Mouse (Mus musculus) liver, adult 2 months (tissue): ENCODE results near the gene Prkar2b. TPM values are rescaled to one million over a fixed set of nuclear protein-coding genes. Genes with fewer than 3 reads are reported as not detected.

Source experiments
- DNase-seq: peaks from one replicate; pipeline ENCODE4 v3.0.0-alpha.2; 2011; ENCODE audit warnings: low read depth, low spot score; ENCODE audit errors: extremely low read depth
- H3K27ac ChIP-seq: fragments of 200-500 bp; replicated peaks from 2 replicates; pipeline ENCODE4 v1.5.1; 2012; ENCODE audit warnings: low read depth, mild to moderate bottlenecking, control low read depth, inconsistent platforms, low read length; ENCODE audit not compliant: insufficient read depth
- H3K27me3 ChIP-seq: fragments of 200-500 bp; 2 replicates; pipeline ENCODE4 v1.6.1; 2012; ENCODE audit warnings: mild to moderate bottlenecking, moderate library complexity, low read length, inconsistent platforms; ENCODE audit not compliant: control insufficient read depth, insufficient read depth
- H3K36me3 ChIP-seq: fragments of 200-500 bp; 2 replicates; pipeline ENCODE4 v1.6.1; 2012; ENCODE audit warnings: low read length, inconsistent platforms; ENCODE audit not compliant: control insufficient read depth, insufficient read depth
- H3K4me1 ChIP-seq: fragments of 200-500 bp; 2 replicates; pipeline ENCODE4 v1.6.1; 2011; ENCODE audit warnings: low read length; ENCODE audit not compliant: control insufficient read depth, insufficient read depth
- H3K4me3 ChIP-seq: fragments of 200-500 bp; 2 replicates; pipeline ENCODE4 v1.5.1; 2011; ENCODE audit warnings: low read depth, mild to moderate bottlenecking, control low read depth, low read length, moderate library complexity; ENCODE audit not compliant: insufficient read depth
- H3K79me2 ChIP-seq: fragments of 200-500 bp; 2 replicates; pipeline ENCODE4 v1.6.1; 2012; ENCODE audit warnings: inconsistent platforms, mild to moderate bottlenecking, low read length, moderate library complexity; ENCODE audit not compliant: control insufficient read depth, insufficient read depth
- H3K9ac ChIP-seq: fragments of 200-500 bp; 2 replicates; pipeline ENCODE4 v1.6.1; 2012; ENCODE audit warnings: low read depth, mild to moderate bottlenecking, control low read depth, inconsistent platforms, low read length
- CTCF ChIP-seq: fragments of 200-500 bp; IDR thresholded peaks from 2 replicates; pipeline ENCODE4 v1.5.1; 2011; ENCODE audit warnings: low read depth, low read length, control low read depth
- POLR2A ChIP-seq: fragments of 200-500 bp; IDR thresholded peaks from 2 replicates; pipeline ENCODE4 v1.6.1; 2011; ENCODE audit warnings: low read length, control low read depth; ENCODE audit not compliant: insufficient read depth; ENCODE audit errors: extremely low read depth
- WGBS: fragments of 180-500 bp; shearing (Covaris S2); methylation state at CpG from one replicate; pipeline ENCODE4 v1.1.7; 2018; 5-methylcytosine and 5-hydroxymethylcytosine counted together
- polyA plus RNA-seq: library from polyadenylated mRNA; depleted of rRNA; stranded (reverse); fragments of >200 nt; gene quantifications from 2 replicates; pipeline ENCODE4 v1.2.3, GENCODE M21; 2012
- total RNA-seq: library from RNA; depleted of rRNA; stranded (reverse); fragments of >200 nt; gene quantifications from 2 replicates; pipeline ENCODE4 v1.2.3, GENCODE M21; 2014

The Prkar2b gene
- total and polyA plus RNA-seq, 2 experiments: 0.06 to 0.55 TPM

- Histone ChIP-seq H3K4me3 (no peak overlapping the region), H3K79me2 (no peaks in the 10 kb centered on the region), H3K27ac (no peak overlapping the region), H3K4me1 (no peaks in the 10 kb centered on the region; the same call in 1 of the 2 replicates), H3K9ac (no peak overlapping the region), H3K27me3 (no peaks in the 10 kb centered on the region), H3K36me3 (no peaks in the 10 kb centered on the region)
- WGBS: 24% methylated on average over 3 of the region's 3 CpGs
- DNase-seq: peak; percentile 28
- TF ChIP-seq POLR2A (no peak), CTCF (no peak)
Measured at GRCm38 (mm10) chr12:32018376-32018750, 42.7 kb downstream of the Prkar2b start.

GRCm38 (mm10) chr12:32017636-32018375 is 43.3 kb downstream of the Prkar2b start:
- 25% methylated on average over 7 of the region's 7 CpGs for WGBS
- no peaks in the 10 kb centered on the region for H3K36me3 ChIP-seq
- no peaks in the 10 kb centered on the region for H3K79me2 ChIP-seq
- H3K27ac ChIP-seq: no peak overlapping the region
- no peak overlapping the region for H3K9ac ChIP-seq
- H3K4me1 ChIP-seq: no peaks in the 10 kb centered on the region; the same call in 1 of the 2 replicates
- DNase-seq: peak; percentile 19
- TF ChIP-seq POLR2A (no peak), CTCF (no peak)
- no peak overlapping the region for H3K4me3 ChIP-seq
- H3K27me3 ChIP-seq: no peaks in the 10 kb centered on the region

- H3K4me3 ChIP-seq: no peak overlapping the region
- no peaks in the 10 kb centered on the region for H3K36me3 ChIP-seq
- no peak overlapping the region for H3K9ac ChIP-seq
- DNase-seq: no peak
- H3K4me1 ChIP-seq: no peaks in the 10 kb centered on the region; the same call in 1 of the 2 replicates
- no peaks in the 10 kb centered on the region for H3K79me2 ChIP-seq
- H3K27ac ChIP-seq: no peak overlapping the region
- WGBS: 91% methylated on average over 6 of the region's 6 CpGs
- no peaks in the 10 kb centered on the region for H3K27me3 ChIP-seq
- TF ChIP-seq POLR2A (no peak), CTCF (no peak)
Measured at GRCm38 (mm10) chr12:32016472-32016871, 44.6 kb downstream of the Prkar2b start.

- H3K36me3 ChIP-seq: no peaks in the 10 kb centered on the region
- no peaks in the 10 kb centered on the region for H3K79me2 ChIP-seq
- H3K27me3 ChIP-seq: no peaks in the 10 kb centered on the region
- no peak overlapping the region for H3K9ac ChIP-seq
- no peak for DNase-seq
- 86% methylated on average over 6 of the region's 6 CpGs for WGBS
- H3K4me3 ChIP-seq: no peak overlapping the region
- H3K4me1 ChIP-seq: no peaks in the 10 kb centered on the region; the same call in 1 of the 2 replicates
- TF ChIP-seq CTCF: no peak
- TF ChIP-seq POLR2A: no peak
- H3K27ac ChIP-seq: no peak overlapping the region
Measured at GRCm38 (mm10) chr12:32015268-32015769, 45.8 kb downstream of the Prkar2b start.

GRCm38 (mm10) chr12:32014811-32015210 is 46.3 kb downstream of the Prkar2b start:
- Histone ChIP-seq H3K36me3 (no peaks in the 10 kb centered on the region), H3K9ac (no peak overlapping the region), H3K79me2 (no peaks in the 10 kb centered on the region), H3K4me1 (no peaks in the 10 kb centered on the region; the same call in 1 of the 2 replicates), H3K27me3 (no peaks in the 10 kb centered on the region), H3K4me3 (no peak overlapping the region), H3K27ac (no peak overlapping the region)
- TF ChIP-seq POLR2A: no peak
- TF ChIP-seq CTCF: no peak
- no peak for DNase-seq
- 80% methylated on average over 7 of the region's 7 CpGs for WGBS

GRCm38 (mm10) chr12:32012169-32012568 is 48.9 kb downstream of the Prkar2b start:
- Histone ChIP-seq H3K4me3 (no peak overlapping the region), H3K36me3 (no peaks in the 10 kb centered on the region), H3K79me2 (no peaks in the 10 kb centered on the region), H3K27me3 (no peaks in the 10 kb centered on the region), H3K4me1 (no peaks in the 10 kb centered on the region), H3K27ac (no peak overlapping the region), H3K9ac (no peak overlapping the region)
- no peak for DNase-seq
- 65% methylated on average over 2 of the region's 2 CpGs for WGBS
- TF ChIP-seq CTCF (no peak), POLR2A (no peak)
